Mouse (Mus musculus) layer of hippocampus, adult 8-10 months (tissue): ENCODE data around the gene Asic4. TPM values are rescaled to one million over a fixed set of nuclear protein-coding genes. Genes with fewer than 3 reads are reported as not detected.

Experiments used
- DNase-seq, 2 experiments: peaks; one replicate each; pipeline ENCODE4 v3.0.0; 2022; ENCODE audit warnings: low spot score in 2 of 2
- total RNA-seq, 4 experiments: library from RNA; stranded (reverse); gene quantifications; 2 replicates each; pipeline ENCODE4 v1.2.4; 2022

The Asic4 gene
- total RNA-seq: 1 to 10 TPM; 5.8 to 6.6 (median 6.0) TPM

- DNase-seq: no peak
Observed at GRCm38 (mm10) chr1:75450314-75451005, at the start of gene Asic4. TSS of gene Asic4 (plus strand) at chr1:75450436.

GRCm38 (mm10) chr1:75400493-75401115 lies 49.6 kb upstream of the Asic4 start:
- DNase-seq: no peak

- DNase-seq: no peak
Observed at GRCm38 (mm10) chr1:75405547-75405946, 44.7 kb upstream of the Asic4 start.

- DNase-seq: no peak
Observed at GRCm38 (mm10) chr1:75406173-75406572, 44.1 kb upstream of the Asic4 start.

GRCm38 (mm10) chr1:75407056-75407455 lies 43.2 kb upstream of the Asic4 start:
- DNase-seq: no peak

- no peak for DNase-seq
Observed at GRCm38 (mm10) chr1:75408210-75408609, 42.0 kb upstream of the Asic4 start.

GRCm38 (mm10) chr1:75409950-75410349 lies 40.3 kb upstream of the Asic4 start:
- DNase-seq: no peak

GRCm38 (mm10) chr1:75412196-75412595 lies 38.0 kb upstream of the Asic4 start:
- no peak for DNase-seq

- DNase-seq: no peak
Observed at GRCm38 (mm10) chr1:75413749-75414148, 36.5 kb upstream of the Asic4 start.

- no peak for DNase-seq
Observed at GRCm38 (mm10) chr1:75421794-75422193, 28.4 kb upstream of the Asic4 start.

GRCm38 (mm10) chr1:75422216-75422822 lies 27.9 kb upstream of the Asic4 start:
- DNase-seq: no peak

GRCm38 (mm10) chr1:75422823-75423471 lies 27.3 kb upstream of the Asic4 start:
- DNase-seq: no peak

- DNase-seq: no peak
Observed at GRCm38 (mm10) chr1:75423780-75424390, 26.4 kb upstream of the Asic4 start.

- peak in 1 of 2 experiments; percentile 45 for DNase-seq
Observed at GRCm38 (mm10) chr1:75425796-75426471, 24.3 kb upstream of the Asic4 start.

- DNase-seq: peak; percentile 74 to 79
Observed at GRCm38 (mm10) chr1:75435475-75436328, 14.5 kb upstream of the Asic4 start, which contains the start of gene Gmppa. TSS of gene Gmppa (plus strand) at chr1:75435930.

GRCm38 (mm10) chr1:75438782-75439181 lies 11.5 kb upstream of the Asic4 start:
- no peak for DNase-seq

GRCm38 (mm10) chr1:75440661-75441060 lies 9.6 kb upstream of the Asic4 start:
- DNase-seq: no peak

- no peak for DNase-seq
Observed at GRCm38 (mm10) chr1:75441471-75441996, 8.7 kb upstream of the Asic4 start.

- DNase-seq: no peak
Observed at GRCm38 (mm10) chr1:75442171-75442570, 8.1 kb upstream of the Asic4 start.

GRCm38 (mm10) chr1:75442811-75443210 lies 7.4 kb upstream of the Asic4 start:
- DNase-seq: no peak
